Mouse (Mus musculus) liver, embryonic 14.5 days (tissue): ENCODE data around the gene Maml2. TPM values are rescaled to one million over a fixed set of nuclear protein-coding genes. Genes with fewer than 3 reads are reported as not detected.

Experiments
- ATAC-seq: fragments of 200-750 bp; cut with Nextera tagmentation; 2 replicates; pipeline ENCODE4 v1.8.0; 2017; ENCODE audit warnings: moderate number of reproducible peaks, mild to moderate bottlenecking, moderate library complexity; ENCODE audit not compliant: insufficient read depth
- DNase-seq, 3 experiments: peaks; one replicate each; pipeline ENCODE4 v3.0.0-alpha.2; 2012 to 2013; ENCODE audit warnings: low read depth in 3 of 3, low spot score in 3 of 3
- H3K27ac ChIP-seq: fragments of 300-500 bp; sonication (generic); 2 replicates; pipeline ENCODE4 v1.5.1; 2014; ENCODE audit warnings: moderate library complexity, mild to moderate bottlenecking, control low read depth, inconsistent platforms
- H3K27me3 ChIP-seq: fragments of 300-500 bp; sonication (generic); 2 replicates; pipeline ENCODE4 v1.6.1; 2014; ENCODE audit warnings: mild to moderate bottlenecking, low read length, moderate library complexity; ENCODE audit not compliant: control insufficient read depth, insufficient read depth
- H3K36me3 ChIP-seq: fragments of 300-500 bp; sonication (generic); replicated peaks from 2 replicates; pipeline ENCODE4 v1.6.1; 2014; ENCODE audit warnings: low read depth; ENCODE audit not compliant: control insufficient read depth, insufficient read depth
- H3K4me1 ChIP-seq, 2 experiments: fragments of 200-500 bp in 1 of 2; fragments of 300-500 bp in 1 of 2; sonication (generic) in 1 of 2; replicated peaks; 2 replicates each; pipeline ENCODE4 v1.6.1; 2012 to 2014; ENCODE audit warnings: antibody characterized with exemption in 1 of 2, inconsistent platforms in 1 of 2, low read length in 1 of 2; ENCODE audit not compliant: control insufficient read depth in 2 of 2, insufficient read depth in 2 of 2
- H3K4me2 ChIP-seq: fragments of 300-500 bp; sonication (generic); 2 replicates; pipeline ENCODE4 v1.6.1; 2014; ENCODE audit warnings: low read depth, mild to moderate bottlenecking, control low read depth, moderate library complexity
- H3K4me3 ChIP-seq, 2 experiments: fragments of 200-500 bp in 1 of 2; fragments of 300-500 bp in 1 of 2; sonication (generic) in 1 of 2; 2 replicates each; pipeline ENCODE4 v1.5.1; 2012 to 2014; ENCODE audit warnings: low read depth in 2 of 2, low read length in 2 of 2, mild to moderate bottlenecking in 2 of 2, control low read depth in 1 of 2, inconsistent platforms in 1 of 2, moderate library complexity in 1 of 2; ENCODE audit not compliant: insufficient read depth in 1 of 2
- H3K9ac ChIP-seq: fragments of 300-500 bp; sonication (generic); replicated peaks from 2 replicates; pipeline ENCODE4 v1.6.1; 2014; ENCODE audit warnings: mild to moderate bottlenecking, control low read depth, moderate library complexity
- H3K9me3 ChIP-seq: fragments of 300-500 bp; sonication (generic); 2 replicates; pipeline ENCODE4 v1.6.1; 2016; ENCODE audit warnings: low read length, mixed read lengths; ENCODE audit not compliant: control insufficient read depth
- CTCF ChIP-seq: IDR thresholded peaks from 2 replicates; pipeline ENCODE4 v1.5.1; 2016; ENCODE audit warnings: antibody characterized with exemption, low read depth, control low read depth
- EP300 ChIP-seq: IDR thresholded peaks from 2 replicates; pipeline ENCODE4 v1.6.1; 2016; ENCODE audit warnings: antibody characterized with exemption, low read depth
- WGBS: fragments of 180-500 bp; shearing (Covaris S2); extraction: QIAGEN DNeasy Blood & Tissue Kit; methylation state at CpG from one replicate; pipeline ENCODE4 v1.1.7; 2014; ENCODE audit not compliant: insufficient replicate concordance; 5-methylcytosine and 5-hydroxymethylcytosine counted together
- polyA plus RNA-seq, 2 experiments: library from polyadenylated mRNA; depleted of rRNA in 1 of 2; stranded (reverse) in 1 of 2; unstranded in 1 of 2; fragments of >200 nt; fragmentation: Nextera tagmentation in 1 of 2; extraction: Ambion mirVana in 1 of 2; gene quantifications; 2 replicates each; pipeline versions ENCODE4 v1.2.1 to v1.2.3; 2012 to 2014

The Maml2 gene
- polyA plus RNA-seq, 2 experiments: 0.65 to 0.66 TPM

- H3K4me1 ChIP-seq: no peaks in the 10 kb centered on the region; a peak in 1 of 4 replicates
- ATAC-seq (no peak), DNase-seq (no peak)
- H3K36me3 ChIP-seq: no peaks in the 10 kb centered on the region
- H3K27ac ChIP-seq: no peak overlapping the region
- no peak overlapping the region for H3K4me2 ChIP-seq
- no peaks in the 10 kb centered on the region for H3K27me3 ChIP-seq
- TF ChIP-seq EP300 (no peak), CTCF (no peak)
- no peak overlapping the region for H3K9ac ChIP-seq
- no peak overlapping the region for H3K4me3 ChIP-seq
- WGBS: 53% methylated on average over 1 of the region's 1 CpGs
- H3K9me3 ChIP-seq: no peaks in the 10 kb centered on the region
These were observed 227.3 kb downstream of the Maml2 start for GRCm38 (mm10) chr9:13525075-13525474.

DNA sequence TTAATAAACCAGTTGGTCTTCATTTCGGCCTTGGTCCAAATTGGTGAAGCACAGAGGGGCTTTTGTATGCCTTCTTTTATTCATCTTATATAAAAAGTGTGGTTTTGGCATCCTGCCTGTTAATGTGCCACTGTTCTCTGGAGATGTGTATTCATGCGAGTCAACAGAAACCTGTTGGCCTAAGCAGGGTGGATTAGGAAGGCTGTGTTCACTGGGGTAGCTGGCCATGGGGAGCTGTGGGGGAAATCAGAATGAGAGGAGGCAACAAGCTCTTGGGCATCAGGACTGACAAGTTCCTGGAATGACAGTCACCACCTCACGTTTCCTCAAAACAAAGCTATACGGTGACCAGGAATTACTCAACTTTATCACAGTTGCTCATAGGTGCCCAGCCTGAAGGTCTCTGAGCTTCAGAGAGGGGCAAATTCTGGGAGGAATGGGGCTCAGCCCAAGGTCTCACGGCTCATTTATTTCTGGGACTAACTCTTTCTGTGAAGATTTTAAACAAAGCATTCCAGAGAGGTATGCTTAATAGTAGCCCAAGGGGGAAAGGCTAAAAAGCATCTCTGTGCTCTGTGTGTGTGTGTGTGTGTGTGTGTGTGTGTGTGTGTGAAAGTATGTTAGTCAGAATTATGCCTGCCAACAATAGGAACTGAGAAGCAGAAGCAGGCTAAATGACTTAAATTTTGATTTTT lies 228.0 kb downstream of the Maml2 start:
- no peak overlapping the region for H3K27ac ChIP-seq
- no peak overlapping the region for H3K9ac ChIP-seq
- 47% methylated on average over 5 of the region's 5 CpGs for WGBS
- no peak for ATAC-seq
- H3K36me3 ChIP-seq: no peaks in the 10 kb centered on the region
- TF ChIP-seq EP300 (no peak), CTCF (no peak)
- H3K4me2 ChIP-seq: no peak overlapping the region
- H3K9me3 ChIP-seq: no peaks in the 10 kb centered on the region
- H3K4me1 ChIP-seq: no peaks in the 10 kb centered on the region; a peak in 1 of 4 replicates
- H3K4me3 ChIP-seq: no peak overlapping the region
- no peaks in the 10 kb centered on the region for H3K27me3 ChIP-seq
- DNase-seq: no peak

GRCm38 (mm10) chr9:13530575-13530974 lies 232.8 kb downstream of the Maml2 start:
- no peak for ATAC-seq
- Histone ChIP-seq H3K36me3 (no peaks in the 10 kb centered on the region), H3K4me1 (no peaks in the 10 kb centered on the region), H3K4me2 (no peak overlapping the region), H3K9me3 (no peaks in the 10 kb centered on the region), H3K27me3 (no peaks in the 10 kb centered on the region), H3K4me3 (no peak overlapping the region), H3K27ac (no peak overlapping the region), H3K9ac (no peak overlapping the region)
- DNase-seq: no peak
- TF ChIP-seq EP300: no peak
- no peak for TF ChIP-seq CTCF
- WGBS: 41% methylated on average over 4 of the region's 4 CpGs

DNA sequence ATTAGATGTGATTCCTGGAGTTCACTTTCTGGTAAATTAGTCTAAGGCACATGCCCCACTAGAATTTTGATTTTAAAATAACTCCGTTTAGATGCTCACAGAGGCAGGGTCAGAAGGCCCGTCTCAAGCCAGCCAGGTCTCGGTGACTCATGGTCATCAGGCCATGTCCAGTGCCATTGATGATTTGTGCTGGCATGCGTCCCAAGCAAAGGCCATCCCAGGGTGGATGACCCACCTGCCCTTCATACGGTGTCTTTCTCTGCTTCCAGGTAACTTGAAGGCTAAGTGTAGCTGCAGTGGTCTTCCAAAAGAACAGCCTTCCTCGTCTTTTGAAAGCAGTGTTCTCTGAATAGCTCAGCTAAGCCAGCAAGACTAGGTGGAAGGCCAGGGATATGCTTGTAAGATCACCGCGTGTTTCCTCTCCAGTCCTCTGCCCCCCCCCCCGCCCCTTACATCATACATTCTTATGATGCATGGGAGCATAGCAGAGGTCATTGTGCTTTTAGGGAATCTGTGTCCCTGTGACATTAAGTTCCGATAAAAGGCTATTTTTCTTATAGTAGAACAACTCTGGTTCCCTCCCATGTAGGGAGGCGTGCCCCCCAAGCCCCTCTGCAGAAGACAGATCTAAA lies 235.4 kb downstream of the Maml2 start:
- H3K9me3 ChIP-seq: no peaks in the 10 kb centered on the region
- no peak for ATAC-seq
- H3K27ac ChIP-seq: no peak overlapping the region
- H3K4me3 ChIP-seq: no peak overlapping the region
- TF ChIP-seq EP300 (no peak), CTCF (no peak)
- no peaks in the 10 kb centered on the region for H3K27me3 ChIP-seq
- no peak overlapping the region for H3K9ac ChIP-seq
- 61% methylated on average over 11 of the region's 11 CpGs for WGBS
- DNase-seq: no peak
- no peaks in the 10 kb centered on the region for H3K36me3 ChIP-seq
- H3K4me2 ChIP-seq: no peak overlapping the region
- H3K4me1 ChIP-seq: peaks cover 0 to 12% of the 10 kb centered on the region in 2 experiments; a peak in 2 of 4 replicates

DNA sequence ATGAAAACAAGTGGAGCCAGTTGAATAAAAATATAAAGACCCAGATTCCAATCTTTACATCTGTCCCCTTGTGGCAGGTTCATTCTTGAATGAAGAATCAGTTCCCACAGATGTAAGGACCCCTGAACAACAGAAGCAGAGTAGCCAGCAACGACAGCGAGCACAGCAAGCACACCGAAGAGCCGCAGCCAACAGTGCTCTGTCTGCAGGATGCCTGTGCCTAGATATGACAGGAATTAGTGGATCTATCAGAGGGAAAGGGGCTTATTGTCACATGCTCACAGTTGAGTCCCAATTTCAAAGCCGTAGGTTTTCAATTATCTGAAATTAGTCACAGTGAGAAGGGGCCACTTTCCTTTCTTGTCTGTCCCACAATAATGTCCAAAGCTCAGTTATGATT lies 238.0 kb downstream of the Maml2 start:
- Histone ChIP-seq H3K4me2 (no peak overlapping the region), H3K4me3 (no peak overlapping the region), H3K27me3 (no peaks in the 10 kb centered on the region), H3K9ac (no peak overlapping the region), H3K27ac (no peak overlapping the region), H3K9me3 (no peaks in the 10 kb centered on the region), H3K4me1 (peaks cover 0 to 12% of the 10 kb centered on the region in 2 experiments; a peak in 2 of 4 replicates), H3K36me3 (no peaks in the 10 kb centered on the region)
- DNase-seq (no peak), ATAC-seq (no peak)
- TF ChIP-seq CTCF: no peak
- no peak for TF ChIP-seq EP300
- 34% methylated on average over 5 of the region's 5 CpGs for WGBS
